ENCODE assay signal across 8 mouse cellular contexts in the genomic region with DNA sequence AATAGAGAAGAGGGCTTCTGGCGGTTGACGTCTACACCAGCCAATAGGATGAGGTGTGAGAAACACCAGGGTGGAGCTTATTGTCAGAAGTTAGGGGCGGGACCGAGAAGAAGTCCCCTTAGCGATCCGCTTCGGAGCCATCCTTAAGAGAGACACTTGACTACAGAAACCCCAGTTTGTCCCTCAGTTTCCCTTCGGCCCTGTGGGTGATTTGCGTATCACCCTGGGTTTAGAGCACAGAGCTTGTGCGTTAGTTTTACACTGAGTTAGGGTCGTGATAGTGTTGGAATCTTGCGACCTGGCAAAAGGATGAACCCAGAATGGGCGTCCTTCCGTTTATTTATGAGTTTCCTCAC. TPM values are rescaled to one million over a fixed set of nuclear protein-coding genes. Genes with fewer than 3 reads are reported as not detected.
DNase-seq lines count a peak whose midpoint lies in the region; ATAC-seq and TF ChIP-seq lines count a peak whose summit lies in the region.

No protein-coding gene starts in this region.

- ATAC-seq in liver, embryonic 13.5 days (ENCODE audit: low read depth): no peak

- peaks cover 19% of the 10 kb centered on the region for H3K4me1 ChIP-seq in testis, adult 2 months (ENCODE audit: control insufficient read depth, insufficient read depth, low read length)
- peaks cover 68% of the 10 kb centered on the region for H3K4me1 ChIP-seq in liver, embryonic 13.5 days (replicated peaks)

- TF ChIP-seq CTCF in gastrocnemius, adult 2 months (IDR thresholded peaks at IDR 0.05): no peak
- TF ChIP-seq CTCF in testis, adult 2 months (IDR thresholded peaks at IDR 0.05; ENCODE audit: control insufficient read depth, insufficient read depth, insufficient replicate concordance, low read depth, low read length): no peak

- peak overlapping the region; percentile 90 for H3K9ac ChIP-seq in liver, embryonic 13.5 days

- H3K9me3 ChIP-seq in liver, embryonic 13.5 days (replicated peaks): no peaks in the 10 kb centered on the region

- peak overlapping the region; percentile 83 for H3K4me2 ChIP-seq in liver, embryonic 13.5 days

- 0% methylated on average over 14 of the region's 14 CpGs for WGBS in liver, embryonic 13.5 days (ENCODE audit: insufficient replicate concordance)

- no peak for DNase-seq in gastrocnemius, adult 2 months
- no peak for DNase-seq in gastrocnemius, postnatal 25 days
- DNase-seq in testis, postnatal 10 days (ENCODE audit: low spot score): no peak
- peak; percentile 24 for DNase-seq in liver, embryonic 13.5 days
- DNase-seq in frontal cortex, postnatal 36 days (ENCODE audit: low spot score in 2 of 2): no peak
- no peak for DNase-seq in Muller cell, postnatal 12 days (ENCODE audit: inconsistent ontology term)
- no peak for DNase-seq in gastrocnemius, postnatal 14 days

- no peaks in the 10 kb centered on the region for H3K36me3 ChIP-seq in testis, adult 2 months (ENCODE audit: control insufficient read depth, insufficient read depth, low read length)
- H3K36me3 ChIP-seq in liver, embryonic 13.5 days: peaks cover 36% of the 10 kb centered on the region

- H3K4me3 ChIP-seq in gastrocnemius, adult 2 months: peak overlapping the region; percentile 73
- peak overlapping the region; percentile 93 for H3K4me3 ChIP-seq in testis, adult 2 months (ENCODE audit: control insufficient read depth, low read depth, low read length)
- H3K4me3 ChIP-seq in liver, embryonic 13.5 days (replicated peaks): peak overlapping the region; percentile 76

- intact Hi-C loops in gastrocnemius, adult 2 months (cut with DNase I): no loop called here
- intact Hi-C loops in gastrocnemius, postnatal 14 days (cut with DNase I; ENCODE audit: low total_unique reads): no loop called here

- H3K27me3 ChIP-seq in testis, adult 2 months (ENCODE audit: control insufficient read depth, insufficient read depth, low read length): no peaks in the 10 kb centered on the region
- no peaks in the 10 kb centered on the region for H3K27me3 ChIP-seq in liver, embryonic 13.5 days

- TF ChIP-seq POLR2A in testis, adult 2 months (IDR thresholded peaks at IDR 0.05; ENCODE audit: control insufficient read depth, low read depth, low read length): peak; percentile 22; the same call in 1 of the 2 replicates

- peak overlapping the region; percentile 94 for H3K27ac ChIP-seq in gastrocnemius, adult 2 months
- H3K27ac ChIP-seq in testis, adult 2 months (ENCODE audit: control insufficient read depth, insufficient read depth, low read depth, low read length): peak overlapping the region; percentile 84
- H3K27ac ChIP-seq in liver, embryonic 13.5 days: peak overlapping the region; percentile 94

RNA-seq across cellular contexts. Expression of a gene that starts 0.6 kb away (rescaled TPM):
- 10 to 100 TPM; 41.9 to 52.4 TPM for total RNA-seq in gastrocnemius, adult 2 months (2021)
- total RNA-seq in gastrocnemius, postnatal 25 days (2021): 10 to 100 TPM; 39.4 to 41.3 TPM
- polyA plus RNA-seq in testis, adult 2 months (2012; rRNA removed): 13.6 and 14.5 TPM in 2 replicates
- 17.3 and 18.8 TPM in 2 replicates for polyA plus RNA-seq in liver, embryonic 13.5 days (2015; fragmentation: Nextera tagmentation; extraction: Ambion mirVana)
- total RNA-seq in gastrocnemius, postnatal 14 days (2021): 10 to 100 TPM; 35.1 to 43.0 TPM

RNA-seq across cellular contexts. Expression of a gene that starts 16.4 kb away (rescaled TPM):
- 1 to 10 TPM; 1.9 to 2.9 TPM for total RNA-seq in gastrocnemius, adult 2 months (2021)
- total RNA-seq in gastrocnemius, postnatal 25 days (2021): 1 to 10 TPM; 1.7 to 2.4 TPM
- 9.5 and 16.2 TPM in 2 replicates for polyA plus RNA-seq in testis, adult 2 months (2012; rRNA removed)
- 0.31 and 0.48 TPM in 2 replicates for polyA plus RNA-seq in liver, embryonic 13.5 days (2015; fragmentation: Nextera tagmentation; extraction: Ambion mirVana)
- total RNA-seq in gastrocnemius, postnatal 14 days (2021): 1 to 10 TPM; 2.9 to 4.3 TPM

RNA-seq across cellular contexts. Expression of a gene that starts 42.8 kb away (rescaled TPM):
- 10 to 100 TPM; 13.6 to 17.3 TPM for total RNA-seq in gastrocnemius, adult 2 months (2021)
- total RNA-seq in gastrocnemius, postnatal 25 days (2021): 10 to 100 TPM; 16.3 to 18.0 TPM
- polyA plus RNA-seq in testis, adult 2 months (2012; rRNA removed): 42.4 and 44.7 TPM in 2 replicates
- 45.6 and 46.7 TPM in 2 replicates for polyA plus RNA-seq in liver, embryonic 13.5 days (2015; fragmentation: Nextera tagmentation; extraction: Ambion mirVana)
- total RNA-seq in gastrocnemius, postnatal 14 days (2021): 10 to 100 TPM; 31.0 to 35.1 TPM

RNA-seq across cellular contexts. Expression of a gene that starts 51.1 kb away (rescaled TPM):
- total RNA-seq in gastrocnemius, adult 2 months (2021): under 1 TPM in 1 of 2 experiments, not detected in 1; 0.74 TPM
- not detected for total RNA-seq in gastrocnemius, postnatal 25 days (2021)
- 0.20 and 0.30 TPM in 2 replicates for polyA plus RNA-seq in testis, adult 2 months (2012; rRNA removed)
- polyA plus RNA-seq in liver, embryonic 13.5 days (2015; fragmentation: Nextera tagmentation; extraction: Ambion mirVana): not detected in 2 replicates
- total RNA-seq in gastrocnemius, postnatal 14 days (2021): not detected

RNA-seq across cellular contexts. Expression of a gene that starts 52.5 kb away (rescaled TPM):
- 10 to 100 TPM in 1 of 2 experiments, 1 to 10 TPM in 1; 9.5 to 10.5 TPM for total RNA-seq in gastrocnemius, adult 2 months (2021)
- 1 to 10 TPM; 8.4 to 9.4 TPM for total RNA-seq in gastrocnemius, postnatal 25 days (2021)
- 11.1 and 12.9 TPM in 2 replicates for polyA plus RNA-seq in testis, adult 2 months (2012; rRNA removed)
- 3.6 and 4.4 TPM in 2 replicates for polyA plus RNA-seq in liver, embryonic 13.5 days (2015; fragmentation: Nextera tagmentation; extraction: Ambion mirVana)
- 10 to 100 TPM; 12.1 to 14.2 TPM for total RNA-seq in gastrocnemius, postnatal 14 days (2021)
